Mouse (Mus musculus) gastrocnemius, adult 8-10 months (tissue): ENCODE measurements around the gene Tubgcp2. TPM values are rescaled to one million over a fixed set of nuclear protein-coding genes. Genes with fewer than 3 reads are reported as not detected.

Experiments used
- DNase-seq, 2 experiments: peaks; one replicate each; pipeline ENCODE4 v3.0.0; 2022; ENCODE audit warnings: low spot score in 2 of 2
- total RNA-seq, 4 experiments: library from RNA; stranded (reverse); gene quantifications; 2 replicates each; pipeline ENCODE4 v1.2.4; 2022

Gene Tubgcp2
- total RNA-seq, 4 experiments from 2014 or later = 19.9 to 22.3 (median 20.9) TPM

- DNase-seq = no peak
These were observed 55.7 kb downstream of the Tubgcp2 start for GRCm38 (mm10) chr7:139980778-139981177.

- no peak for DNase-seq
These were observed 57.3 kb downstream of the Tubgcp2 start for GRCm38 (mm10) chr7:139979011-139979719.

- peak; percentile 43 to 76 for DNase-seq
These were observed 58.1 kb downstream of the Tubgcp2 start, which contains the start of gene 6430531B16Rik for GRCm38 (mm10) chr7:139978278-139978892. 6430531B16Rik (minus strand) TSS chr7:139978755.

GRCm38 (mm10) chr7:139975471-139975870 lies 61.0 kb downstream of the Tubgcp2 start:
- no peak for DNase-seq

GRCm38 (mm10) chr7:139974307-139974706 lies 62.2 kb downstream of the Tubgcp2 start:
- DNase-seq = no peak

- no peak for DNase-seq
These were observed 63.5 kb downstream of the Tubgcp2 start for GRCm38 (mm10) chr7:139972923-139973331.

- no peak for DNase-seq
These were observed 65.0 kb downstream of the Tubgcp2 start for GRCm38 (mm10) chr7:139971436-139971835.

GRCm38 (mm10) chr7:139970979-139971378 lies 65.5 kb downstream of the Tubgcp2 start:
- DNase-seq = no peak

GRCm38 (mm10) chr7:139970216-139970919 lies 66.1 kb downstream of the Tubgcp2 start:
- no peak for DNase-seq

GRCm38 (mm10) chr7:139969348-139970130 lies 66.9 kb downstream of the Tubgcp2 start:
- DNase-seq = peak; percentile 69 to 70

- no peak for DNase-seq
These were observed 68.0 kb downstream of the Tubgcp2 start for GRCm38 (mm10) chr7:139968428-139968827.

GRCm38 (mm10) chr7:139967175-139967574 lies 69.3 kb downstream of the Tubgcp2 start:
- no peak for DNase-seq

GRCm38 (mm10) chr7:139963814-139964213 lies 72.7 kb downstream of the Tubgcp2 start:
- no peak for DNase-seq

GRCm38 (mm10) chr7:139961141-139961540 lies 75.3 kb downstream of the Tubgcp2 start:
- DNase-seq = no peak

GRCm38 (mm10) chr7:139957958-139958357 lies 78.5 kb downstream of the Tubgcp2 start:
- DNase-seq = no peak

GRCm38 (mm10) chr7:139957437-139957836 lies 79.0 kb downstream of the Tubgcp2 start:
- DNase-seq = no peak

- DNase-seq = no peak
These were observed 79.8 kb downstream of the Tubgcp2 start for GRCm38 (mm10) chr7:139956658-139957057.

GRCm38 (mm10) chr7:139955505-139955904 lies 81.0 kb downstream of the Tubgcp2 start:
- no peak for DNase-seq

GRCm38 (mm10) chr7:139951991-139952633 lies 84.4 kb downstream of the Tubgcp2 start:
- DNase-seq = no peak

GRCm38 (mm10) chr7:139951079-139951478 lies 85.4 kb downstream of the Tubgcp2 start:
- DNase-seq = no peak
